Mouse (Mus musculus): ENCODE data around the gene Nr4a2. TPM values are rescaled to one million over a fixed set of nuclear protein-coding genes. Genes with fewer than 3 reads are reported as not detected.

Nr4a2 gene
- polyA plus RNA-seq (2015; fragmentation: Nextera tagmentation; extraction: Ambion mirVana) = 0.25 and 0.31 TPM in 2 replicates

DNA sequence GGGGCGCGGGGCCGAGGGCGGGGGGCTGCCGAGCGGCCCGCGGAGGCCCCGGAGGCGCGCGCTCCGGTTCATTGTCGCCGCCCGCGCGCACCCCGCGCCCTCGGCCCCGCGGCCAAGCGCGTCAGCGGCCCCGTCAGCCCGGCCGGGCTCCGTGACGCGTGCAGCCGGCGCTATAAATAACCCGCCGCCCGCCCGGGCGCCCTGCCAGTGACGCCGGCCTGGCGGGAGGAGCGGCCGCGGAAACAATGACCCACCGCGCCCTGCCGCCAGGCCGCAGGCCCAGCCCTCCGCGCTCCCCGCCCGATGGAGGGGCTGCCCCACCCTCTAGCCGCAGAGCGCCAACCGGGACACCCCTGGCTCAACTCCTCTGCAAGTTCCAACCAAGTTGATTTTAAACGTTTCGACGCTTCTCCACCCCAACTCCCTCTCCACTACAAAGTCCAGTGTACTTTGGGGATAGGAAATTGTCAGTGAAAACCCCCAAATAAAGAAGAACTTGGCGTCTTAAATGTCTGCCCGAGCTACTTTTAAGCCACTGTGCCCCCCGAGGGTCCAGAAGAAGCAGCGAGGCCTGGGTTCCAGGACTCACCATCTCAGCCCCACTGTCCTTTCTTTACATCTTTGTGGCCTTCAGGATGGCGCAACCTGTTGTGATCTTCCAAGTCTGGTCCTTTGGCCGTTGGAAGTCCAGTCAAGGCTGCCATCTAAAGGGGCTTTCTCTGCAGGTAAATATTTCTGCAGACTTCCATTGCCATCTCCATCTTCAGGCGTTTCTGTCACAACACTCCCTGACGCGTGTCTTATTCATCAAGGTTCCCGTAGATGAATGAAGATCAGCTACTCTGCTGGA, at the start of gene Nr4a2:
Gene Nr4a2 (minus strand): TSS at position 13 of the 850 bp plus-strand sequence.
- peak within 1 kb of the TSS; percentile 78 for H3K4me3 ChIP-seq (ENCODE audit: low read depth, low read length)
- 7% methylated on average over 61 of the region's 69 CpGs for WGBS (ENCODE audit: insufficient replicate concordance)
- peaks cover 7% of the 10 kb centered on the region for H3K4me1 ChIP-seq (ENCODE audit: control insufficient read depth, low read depth, low read length)
- no peaks in the 10 kb centered on the region for H3K36me3 ChIP-seq (ENCODE audit: control insufficient read depth, insufficient read depth)
- peak within 1 kb of the TSS; percentile 65 for H3K9ac ChIP-seq (ENCODE audit: low read depth, low read length)
- peak within 1 kb of the TSS; percentile 68 for H3K4me2 ChIP-seq (ENCODE audit: low read depth, low read length)
- H3K27ac ChIP-seq (ENCODE audit: low read length) = peak within 1 kb of the TSS; percentile 66
- no peaks in the 10 kb centered on the region for H3K9me3 ChIP-seq (replicated peaks; ENCODE audit: control insufficient read depth, low read length)
- ATAC-seq (ENCODE audit: low read depth) = peak; percentile 88
- peaks cover 9% of the 10 kb centered on the region for H3K27me3 ChIP-seq (ENCODE audit: control insufficient read depth, insufficient read depth, low read depth, low read length)

DNA sequence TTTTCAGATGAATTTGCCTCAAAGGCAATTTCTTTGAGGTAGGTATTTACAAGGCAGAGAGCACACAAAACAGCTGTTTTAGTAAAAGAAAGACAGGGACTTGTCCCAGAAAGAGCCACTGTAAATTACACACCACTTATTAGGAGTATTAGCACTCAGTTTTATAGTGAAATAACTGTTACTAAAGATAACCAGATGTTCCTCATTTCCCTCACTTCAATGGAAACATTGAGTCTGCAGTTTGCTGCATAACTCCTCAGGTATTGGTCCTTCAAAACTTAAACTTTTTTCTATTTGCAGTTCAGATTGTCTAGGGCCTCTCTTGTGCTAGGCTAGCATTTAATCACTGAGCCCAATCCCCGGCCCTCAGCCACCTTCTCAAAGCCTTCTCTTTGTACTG, 41.6 kb upstream of the Nr4a2 start:
- Histone ChIP-seq H3K4me2 (ENCODE audit: low read depth, low read length) (no peak overlapping the region), H3K4me1 (ENCODE audit: control insufficient read depth, low read depth, low read length) (no peaks in the 10 kb centered on the region), H3K27me3 (ENCODE audit: control insufficient read depth, insufficient read depth, low read depth, low read length) (no peaks in the 10 kb centered on the region), H3K27ac (ENCODE audit: low read length) (no peak overlapping the region), H3K9ac (ENCODE audit: low read depth, low read length) (no peak overlapping the region), H3K9me3 (replicated peaks; ENCODE audit: control insufficient read depth, low read length) (no peaks in the 10 kb centered on the region), H3K4me3 (ENCODE audit: low read depth, low read length) (no peak overlapping the region), H3K36me3 (ENCODE audit: control insufficient read depth, insufficient read depth) (no peaks in the 10 kb centered on the region)
- ATAC-seq (ENCODE audit: low read depth) = no peak
- WGBS (ENCODE audit: insufficient replicate concordance) = 47% methylated on average over 1 of the region's 1 CpGs

DNA sequence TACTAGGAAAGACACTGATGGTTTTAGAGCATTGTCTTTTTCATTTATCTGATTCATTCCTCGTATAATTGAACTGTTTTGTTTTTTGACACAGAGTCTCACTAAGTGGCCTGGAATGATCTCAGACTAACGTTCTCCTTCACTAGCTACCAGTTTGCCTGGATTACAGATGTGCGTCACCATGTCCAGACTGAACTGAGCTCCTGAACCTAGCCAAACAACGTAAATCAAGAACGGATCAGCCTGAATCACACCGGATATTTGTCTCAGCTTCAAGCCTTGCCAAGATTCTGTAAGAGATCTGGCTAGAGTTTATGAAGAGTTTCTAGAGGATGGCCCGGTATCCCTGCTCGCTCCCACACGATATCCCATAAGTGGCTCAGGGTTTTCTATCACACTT, 33.0 kb upstream of the Nr4a2 start:
- no peaks in the 10 kb centered on the region for H3K4me1 ChIP-seq (ENCODE audit: control insufficient read depth, low read depth, low read length)
- H3K27ac ChIP-seq (ENCODE audit: low read length) = no peak overlapping the region
- H3K4me2 ChIP-seq (ENCODE audit: low read depth, low read length) = no peak overlapping the region
- 71% methylated on average over 9 of the region's 9 CpGs for WGBS (ENCODE audit: insufficient replicate concordance)
- no peaks in the 10 kb centered on the region for H3K9me3 ChIP-seq (replicated peaks; ENCODE audit: control insufficient read depth, low read length)
- H3K36me3 ChIP-seq (ENCODE audit: control insufficient read depth, insufficient read depth) = no peaks in the 10 kb centered on the region
- H3K4me3 ChIP-seq (ENCODE audit: low read depth, low read length) = no peak overlapping the region
- H3K9ac ChIP-seq (ENCODE audit: low read depth, low read length) = no peak overlapping the region
- H3K27me3 ChIP-seq (ENCODE audit: control insufficient read depth, insufficient read depth, low read depth, low read length) = no peaks in the 10 kb centered on the region
- ATAC-seq (ENCODE audit: low read depth) = no peak

DNA sequence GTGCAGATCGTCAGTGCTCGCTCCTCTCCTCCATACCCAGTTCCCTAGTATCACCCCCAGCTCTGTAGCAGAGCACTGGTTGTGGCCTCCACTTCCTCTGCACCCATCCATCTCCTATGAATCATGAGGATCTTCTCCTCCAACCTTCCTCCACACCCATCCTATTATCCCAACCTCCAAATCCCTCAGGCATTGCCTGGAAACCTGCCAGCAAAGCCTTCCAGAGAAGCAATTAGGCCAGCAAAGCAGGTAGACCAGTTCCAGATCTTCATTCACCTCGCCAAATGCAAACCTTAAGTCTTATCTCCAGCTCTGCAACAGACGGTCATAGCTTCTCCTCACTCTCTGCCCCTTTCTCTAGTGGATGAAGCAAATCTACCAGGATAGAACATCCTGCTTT, 26.0 kb upstream of the Nr4a2 start:
- Histone ChIP-seq H3K9me3 (replicated peaks; ENCODE audit: control insufficient read depth, low read length) (no peaks in the 10 kb centered on the region), H3K4me2 (ENCODE audit: low read depth, low read length) (no peak overlapping the region), H3K4me1 (ENCODE audit: control insufficient read depth, low read depth, low read length) (no peaks in the 10 kb centered on the region), H3K9ac (ENCODE audit: low read depth, low read length) (no peak overlapping the region), H3K36me3 (ENCODE audit: control insufficient read depth, insufficient read depth) (no peaks in the 10 kb centered on the region), H3K27me3 (ENCODE audit: control insufficient read depth, insufficient read depth, low read depth, low read length) (no peaks in the 10 kb centered on the region), H3K4me3 (ENCODE audit: low read depth, low read length) (no peak overlapping the region), H3K27ac (ENCODE audit: low read length) (no peak overlapping the region)
- WGBS (ENCODE audit: insufficient replicate concordance) = 67% methylated on average over 4 of the region's 4 CpGs
- ATAC-seq (ENCODE audit: low read depth) = no peak

DNA sequence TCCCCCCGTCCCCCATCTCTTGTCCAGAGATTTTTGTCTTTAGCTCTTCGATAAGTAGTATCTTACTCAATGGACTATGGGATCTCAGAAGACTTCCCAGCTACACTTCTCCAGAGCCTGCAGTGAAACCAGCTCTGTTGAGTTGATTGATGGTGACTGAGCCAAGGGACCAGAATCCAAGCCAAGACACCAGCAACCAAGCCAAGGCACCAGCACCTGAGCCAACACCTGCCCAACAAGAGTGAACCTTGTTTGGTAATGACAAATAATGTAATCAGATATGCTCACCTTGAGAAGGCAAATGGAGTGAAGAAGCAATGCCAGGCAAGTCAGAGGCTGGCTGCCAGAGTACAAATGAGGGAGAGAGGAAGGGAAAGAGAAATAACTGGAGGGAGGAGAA, 24.4 kb upstream of the Nr4a2 start:
- Histone ChIP-seq H3K27ac (ENCODE audit: low read length) (no peak overlapping the region), H3K9me3 (replicated peaks; ENCODE audit: control insufficient read depth, low read length) (no peaks in the 10 kb centered on the region), H3K4me3 (ENCODE audit: low read depth, low read length) (no peak overlapping the region), H3K4me1 (ENCODE audit: control insufficient read depth, low read depth, low read length) (no peaks in the 10 kb centered on the region), H3K36me3 (ENCODE audit: control insufficient read depth, insufficient read depth) (no peaks in the 10 kb centered on the region), H3K27me3 (ENCODE audit: control insufficient read depth, insufficient read depth, low read depth, low read length) (no peaks in the 10 kb centered on the region), H3K9ac (ENCODE audit: low read depth, low read length) (no peak overlapping the region), H3K4me2 (ENCODE audit: low read depth, low read length) (no peak overlapping the region)
- ATAC-seq (ENCODE audit: low read depth) = no peak
- WGBS (ENCODE audit: insufficient replicate concordance) = 52% methylated on average over 2 of the region's 2 CpGs

DNA sequence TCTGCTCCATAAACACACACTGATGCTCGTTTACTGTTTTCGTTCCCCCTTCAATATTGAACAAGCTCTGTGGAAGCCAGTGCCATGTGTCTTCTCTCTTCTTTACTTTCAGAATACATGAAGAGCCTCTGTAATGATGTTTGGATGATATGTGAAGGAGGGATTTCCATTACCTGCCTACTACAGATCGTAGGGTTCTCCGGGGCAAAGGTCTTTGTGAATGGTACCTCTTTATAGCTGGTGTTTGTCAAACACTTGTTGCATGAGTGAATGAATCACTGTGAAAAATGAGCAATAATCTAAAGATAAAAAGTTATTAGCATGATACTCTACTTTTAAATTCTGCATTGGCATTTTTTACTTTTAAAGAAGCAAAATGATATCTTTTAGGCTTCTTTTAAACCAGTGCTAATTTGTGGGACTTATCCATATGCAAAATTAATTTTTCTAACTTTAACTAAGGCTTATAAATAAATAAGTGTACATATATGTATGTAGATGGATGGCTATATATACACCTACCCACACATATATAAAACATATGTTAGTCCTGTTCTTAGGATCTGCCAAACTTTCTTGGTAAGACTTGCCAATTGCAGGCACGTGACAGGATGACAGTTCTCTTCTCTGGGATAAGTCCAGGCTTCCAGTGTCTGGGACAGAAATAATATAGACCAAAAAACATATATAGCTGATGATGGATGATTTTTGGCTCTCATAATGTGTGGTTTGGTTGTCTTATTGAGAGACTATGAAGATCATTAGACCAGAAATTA, 22.0 kb upstream of the Nr4a2 start:
- no peak overlapping the region for H3K4me2 ChIP-seq (ENCODE audit: low read depth, low read length)
- H3K27ac ChIP-seq (ENCODE audit: low read length) = no peak overlapping the region
- no peak overlapping the region for H3K9ac ChIP-seq (ENCODE audit: low read depth, low read length)
- no peaks in the 10 kb centered on the region for H3K27me3 ChIP-seq (ENCODE audit: control insufficient read depth, insufficient read depth, low read depth, low read length)
- H3K9me3 ChIP-seq (replicated peaks; ENCODE audit: control insufficient read depth, low read length) = no peaks in the 10 kb centered on the region
- no peaks in the 10 kb centered on the region for H3K4me1 ChIP-seq (ENCODE audit: control insufficient read depth, low read depth, low read length)
- no peak for ATAC-seq (ENCODE audit: low read depth)
- no peak overlapping the region for H3K4me3 ChIP-seq (ENCODE audit: low read depth, low read length)
- H3K36me3 ChIP-seq (ENCODE audit: control insufficient read depth, insufficient read depth) = no peaks in the 10 kb centered on the region
- 67% methylated on average over 5 of the region's 5 CpGs for WGBS (ENCODE audit: insufficient replicate concordance)

DNA sequence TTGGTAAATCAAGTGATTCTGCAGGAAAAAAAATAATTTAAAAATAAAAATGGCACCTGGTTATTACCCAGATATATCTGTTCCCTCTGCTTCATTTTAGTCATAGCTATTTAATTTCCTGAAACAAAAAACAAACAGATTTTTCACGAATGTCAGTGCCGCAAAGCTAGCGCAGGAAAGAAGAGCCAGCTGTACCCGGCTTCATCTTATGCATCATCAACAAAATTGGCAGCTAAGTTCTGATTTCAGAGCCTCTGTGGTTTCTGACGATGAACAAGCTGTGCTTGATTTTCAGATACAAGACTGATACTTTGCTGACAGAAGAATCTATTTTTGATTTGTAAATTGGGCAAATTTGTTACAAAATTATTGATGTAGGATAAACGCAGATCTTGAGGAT, 14.8 kb upstream of the Nr4a2 start:
- Histone ChIP-seq H3K27ac (ENCODE audit: low read length) (no peak overlapping the region), H3K36me3 (ENCODE audit: control insufficient read depth, insufficient read depth) (no peaks in the 10 kb centered on the region), H3K4me1 (ENCODE audit: control insufficient read depth, low read depth, low read length) (no peaks in the 10 kb centered on the region), H3K4me2 (ENCODE audit: low read depth, low read length) (no peak overlapping the region), H3K4me3 (ENCODE audit: low read depth, low read length) (no peak overlapping the region), H3K27me3 (ENCODE audit: control insufficient read depth, insufficient read depth, low read depth, low read length) (no peaks in the 10 kb centered on the region), H3K9me3 (replicated peaks; ENCODE audit: control insufficient read depth, low read length) (no peaks in the 10 kb centered on the region), H3K9ac (ENCODE audit: low read depth, low read length) (no peak overlapping the region)
- WGBS (ENCODE audit: insufficient replicate concordance) = 65% methylated on average over 6 of the region's 6 CpGs
- no peak for ATAC-seq (ENCODE audit: low read depth)

DNA sequence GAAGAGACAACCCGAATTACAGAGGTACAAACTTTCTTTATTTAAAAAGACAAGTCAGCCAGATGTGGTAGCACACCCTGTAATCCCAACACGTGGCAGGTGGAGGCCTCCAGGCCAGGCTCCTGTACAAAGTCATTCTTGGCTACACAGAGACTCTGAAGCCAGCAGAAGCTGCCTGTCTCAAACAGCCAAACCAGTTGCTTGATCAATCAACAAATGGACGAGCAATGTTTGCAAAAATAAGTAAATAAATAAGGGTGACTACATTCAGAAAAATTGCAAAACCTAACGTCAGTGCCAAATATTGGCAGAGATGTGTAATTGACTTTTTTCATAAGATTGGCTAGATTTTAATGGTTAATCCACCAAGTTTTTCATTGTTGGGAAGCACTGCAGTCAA, 3.7 kb upstream of the Nr4a2 start:
- Histone ChIP-seq H3K4me1 (ENCODE audit: control insufficient read depth, low read depth, low read length) (peaks cover 7% of the 10 kb centered on the region), H3K36me3 (ENCODE audit: control insufficient read depth, insufficient read depth) (no peaks in the 10 kb centered on the region), H3K4me2 (ENCODE audit: low read depth, low read length) (no peak overlapping the region), H3K4me3 (ENCODE audit: low read depth, low read length) (no peak overlapping the region), H3K9ac (ENCODE audit: low read depth, low read length) (no peak overlapping the region), H3K9me3 (replicated peaks; ENCODE audit: control insufficient read depth, low read length) (no peaks in the 10 kb centered on the region), H3K27ac (ENCODE audit: low read length) (no peak overlapping the region), H3K27me3 (ENCODE audit: control insufficient read depth, insufficient read depth, low read depth, low read length) (peaks cover 9% of the 10 kb centered on the region)
- WGBS (ENCODE audit: insufficient replicate concordance) = 54% methylated on average over 4 of the region's 4 CpGs
- ATAC-seq (ENCODE audit: low read depth) = no peak

DNA sequence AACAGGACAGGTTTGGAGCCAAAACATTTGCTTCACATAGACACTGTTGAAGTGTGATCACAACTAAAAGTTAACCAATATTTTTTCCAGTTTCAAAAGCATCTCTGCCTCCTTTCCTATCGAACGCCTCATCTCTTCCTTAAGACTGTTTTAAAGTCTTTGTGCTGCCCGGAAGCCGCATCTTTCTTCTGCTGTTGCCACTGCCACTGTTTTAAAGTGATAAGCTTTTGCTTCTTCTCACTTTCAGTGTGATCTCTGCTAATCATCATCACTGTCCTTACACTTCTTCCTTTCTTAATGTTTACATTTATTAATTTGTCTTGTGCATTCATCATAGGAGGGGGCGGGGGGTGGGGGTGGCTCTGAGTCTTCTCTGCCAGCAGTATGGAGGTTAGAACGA, 2.1 kb upstream of the Nr4a2 start:
- peak overlapping the region; percentile 11; the same call in 1 of the 2 replicates for H3K4me2 ChIP-seq (ENCODE audit: low read depth, low read length)
- peaks cover 7% of the 10 kb centered on the region for H3K4me1 ChIP-seq (ENCODE audit: control insufficient read depth, low read depth, low read length)
- no peak for ATAC-seq (ENCODE audit: low read depth)
- no peak overlapping the region for H3K4me3 ChIP-seq (ENCODE audit: low read depth, low read length)
- H3K9me3 ChIP-seq (replicated peaks; ENCODE audit: control insufficient read depth, low read length) = no peaks in the 10 kb centered on the region
- H3K9ac ChIP-seq (ENCODE audit: low read depth, low read length) = no peak overlapping the region
- peaks cover 9% of the 10 kb centered on the region for H3K27me3 ChIP-seq (ENCODE audit: control insufficient read depth, insufficient read depth, low read depth, low read length)
- no peaks in the 10 kb centered on the region for H3K36me3 ChIP-seq (ENCODE audit: control insufficient read depth, insufficient read depth)
- H3K27ac ChIP-seq (ENCODE audit: low read length) = no peak overlapping the region
- WGBS (ENCODE audit: insufficient replicate concordance) = 28% methylated on average over 6 of the region's 6 CpGs
